Mouse (Mus musculus): ENCODE measurements around the gene Cst6. TPM values are rescaled to one million over a fixed set of nuclear protein-coding genes. Genes with fewer than 3 reads are reported as not detected.

Cst6 gene
- polyA plus RNA-seq, 1 experiment from 2014 or later: 11.1 TPM

GRCm38 (mm10) chr19:5365751-5366150 lies 16.4 kb upstream of the Cst6 start:
- Histone ChIP-seq H3K4me1 (ENCODE audit: control insufficient read depth, insufficient read depth, low read length) (peaks cover 15% of the 10 kb centered on the region), H3K9ac (ENCODE audit: low read depth, low read length) (peak overlapping the region; percentile 84), H3K9me3 (replicated peaks; ENCODE audit: control insufficient read depth, low read length, poor library complexity, severe bottlenecking) (no peaks in the 10 kb centered on the region), H3K27me3 (ENCODE audit: control insufficient read depth, insufficient read depth, low read depth, low read length) (no peaks in the 10 kb centered on the region), H3K27ac (ENCODE audit: low read length) (peak overlapping the region; percentile 94), H3K4me3 (ENCODE audit: low read depth, low read length) (peak overlapping the region; percentile 97), H3K4me2 (ENCODE audit: low read length) (peak overlapping the region; percentile 82), H3K36me3 (ENCODE audit: control insufficient read depth, insufficient read depth, low read length) (peaks cover 17% of the 10 kb centered on the region)
- WGBS: 16% methylated on average over 11 of the region's 11 CpGs
- ATAC-seq: no peak

GRCm38 (mm10) chr19:5364124-5364523 lies 14.8 kb upstream of the Cst6 start:
- 93% methylated on average over 2 of the region's 2 CpGs for WGBS

GRCm38 (mm10) chr19:5362186-5362585 lies 12.8 kb upstream of the Cst6 start:
- H3K4me3 ChIP-seq (ENCODE audit: low read depth, low read length): no peak overlapping the region
- peaks cover 5% of the 10 kb centered on the region for H3K4me1 ChIP-seq (ENCODE audit: control insufficient read depth, insufficient read depth, low read length)
- no peak overlapping the region for H3K4me2 ChIP-seq (ENCODE audit: low read length)
- H3K27me3 ChIP-seq (ENCODE audit: control insufficient read depth, insufficient read depth, low read depth, low read length): no peaks in the 10 kb centered on the region
- H3K27ac ChIP-seq (ENCODE audit: low read length): no peak overlapping the region
- H3K9ac ChIP-seq (ENCODE audit: low read depth, low read length): no peak overlapping the region
- WGBS: 90% methylated on average over 2 of the region's 2 CpGs
- ATAC-seq: no peak
- 0 out of 2 replicates have a peak, but pooled peaks cover 4% of the 10 kb centered on the region for H3K36me3 ChIP-seq (ENCODE audit: control insufficient read depth, insufficient read depth, low read length)
- no peaks in the 10 kb centered on the region for H3K9me3 ChIP-seq (replicated peaks; ENCODE audit: control insufficient read depth, low read length, poor library complexity, severe bottlenecking)

More at GRCm38 (mm10) chr19:5364124-5364523, 14.8 kb upstream of the Cst6 start:
- Histone ChIP-seq H3K36me3 (ENCODE audit: control insufficient read depth, insufficient read depth, low read length) (peaks cover 6% of the 10 kb centered on the region; the same call in 1 of the 2 replicates), H3K4me2 (ENCODE audit: low read length) (no peak overlapping the region), H3K27ac (ENCODE audit: low read length) (no peak overlapping the region), H3K9me3 (replicated peaks; ENCODE audit: control insufficient read depth, low read length, poor library complexity, severe bottlenecking) (no peaks in the 10 kb centered on the region), H3K4me1 (ENCODE audit: control insufficient read depth, insufficient read depth, low read length) (peaks cover 15% of the 10 kb centered on the region), H3K27me3 (ENCODE audit: control insufficient read depth, insufficient read depth, low read depth, low read length) (no peaks in the 10 kb centered on the region), H3K4me3 (ENCODE audit: low read depth, low read length) (no peak overlapping the region), H3K9ac (ENCODE audit: low read depth, low read length) (no peak overlapping the region)
- no peak for ATAC-seq

- Histone ChIP-seq H3K4me3 (ENCODE audit: low read depth, low read length) (no peak overlapping the region), H3K27me3 (ENCODE audit: control insufficient read depth, insufficient read depth, low read depth, low read length) (no peaks in the 10 kb centered on the region), H3K36me3 (ENCODE audit: control insufficient read depth, insufficient read depth, low read length) (no peaks in the 10 kb centered on the region), H3K9ac (ENCODE audit: low read depth, low read length) (no peak overlapping the region), H3K27ac (ENCODE audit: low read length) (no peak overlapping the region), H3K9me3 (replicated peaks; ENCODE audit: control insufficient read depth, low read length, poor library complexity, severe bottlenecking) (no peaks in the 10 kb centered on the region), H3K4me2 (ENCODE audit: low read length) (no peak overlapping the region), H3K4me1 (ENCODE audit: control insufficient read depth, insufficient read depth, low read length) (no peaks in the 10 kb centered on the region)
- WGBS: no CpG with 5 or more reads among the region's 1 CpGs
- ATAC-seq: no peak
These were observed 6.7 kb upstream of the Cst6 start for GRCm38 (mm10) chr19:5356080-5356479.

- H3K9me3 ChIP-seq (replicated peaks; ENCODE audit: control insufficient read depth, low read length, poor library complexity, severe bottlenecking): no peaks in the 10 kb centered on the region
- no peak overlapping the region for H3K27ac ChIP-seq (ENCODE audit: low read length)
- no peaks in the 10 kb centered on the region for H3K36me3 ChIP-seq (ENCODE audit: control insufficient read depth, insufficient read depth, low read length)
- no peak overlapping the region for H3K4me3 ChIP-seq (ENCODE audit: low read depth, low read length)
- no peak overlapping the region for H3K4me2 ChIP-seq (ENCODE audit: low read length)
- no peak for ATAC-seq
- 80% methylated on average over 2 of the region's 2 CpGs for WGBS
- H3K27me3 ChIP-seq (ENCODE audit: control insufficient read depth, insufficient read depth, low read depth, low read length): no peaks in the 10 kb centered on the region
- no peak overlapping the region for H3K9ac ChIP-seq (ENCODE audit: low read depth, low read length)
- peaks cover 7% of the 10 kb centered on the region for H3K4me1 ChIP-seq (ENCODE audit: control insufficient read depth, insufficient read depth, low read length)
These were observed 4.2 kb upstream of the Cst6 start for GRCm38 (mm10) chr19:5353609-5354008.

- 6% methylated on average over 34 of the region's 34 CpGs for WGBS
- H3K4me1 ChIP-seq (ENCODE audit: control insufficient read depth, insufficient read depth, low read length): peaks cover 9% of the 10 kb centered on the region
- peak overlapping the region; percentile 39 for H3K4me3 ChIP-seq (ENCODE audit: low read depth, low read length)
- peak overlapping the region; percentile 68 for H3K4me2 ChIP-seq (ENCODE audit: low read length)
- H3K9ac ChIP-seq (ENCODE audit: low read depth, low read length): peak overlapping the region; percentile 71
- H3K27ac ChIP-seq (ENCODE audit: low read length): no peak overlapping the region
- ATAC-seq: no peak
- no peaks in the 10 kb centered on the region for H3K36me3 ChIP-seq (ENCODE audit: control insufficient read depth, insufficient read depth, low read length)
- no peaks in the 10 kb centered on the region for H3K27me3 ChIP-seq (ENCODE audit: control insufficient read depth, insufficient read depth, low read depth, low read length)
- H3K9me3 ChIP-seq (replicated peaks; ENCODE audit: control insufficient read depth, low read length, poor library complexity, severe bottlenecking): no peaks in the 10 kb centered on the region
These were observed 560 bp downstream of the Cst6 start for GRCm38 (mm10) chr19:5348526-5349501.

- Histone ChIP-seq H3K4me1 (ENCODE audit: control insufficient read depth, insufficient read depth, low read length) (peaks cover 9% of the 10 kb centered on the region), H3K27me3 (ENCODE audit: control insufficient read depth, insufficient read depth, low read depth, low read length) (no peaks in the 10 kb centered on the region), H3K4me2 (ENCODE audit: low read length) (no peak overlapping the region), H3K9me3 (replicated peaks; ENCODE audit: control insufficient read depth, low read length, poor library complexity, severe bottlenecking) (no peaks in the 10 kb centered on the region), H3K27ac (ENCODE audit: low read length) (no peak overlapping the region), H3K36me3 (ENCODE audit: control insufficient read depth, insufficient read depth, low read length) (no peaks in the 10 kb centered on the region), H3K9ac (ENCODE audit: low read depth, low read length) (no peak overlapping the region; the same call in 1 of the 2 replicates), H3K4me3 (ENCODE audit: low read depth, low read length) (no peak overlapping the region)
- 87% methylated on average over 6 of the region's 6 CpGs for WGBS
- ATAC-seq: no peak
These were observed 1.3 kb downstream of the Cst6 start for GRCm38 (mm10) chr19:5348064-5348463.

GRCm38 (mm10) chr19:5345297-5346131 lies 3.9 kb downstream of the Cst6 start:
- Histone ChIP-seq H3K27ac (ENCODE audit: low read length) (no peak overlapping the region), H3K9ac (ENCODE audit: low read depth, low read length) (no peak overlapping the region), H3K4me1 (ENCODE audit: control insufficient read depth, insufficient read depth, low read length) (peaks cover 9% of the 10 kb centered on the region), H3K4me2 (ENCODE audit: low read length) (no peak overlapping the region), H3K36me3 (ENCODE audit: control insufficient read depth, insufficient read depth, low read length) (no peaks in the 10 kb centered on the region), H3K4me3 (ENCODE audit: low read depth, low read length) (no peak overlapping the region), H3K27me3 (ENCODE audit: control insufficient read depth, insufficient read depth, low read depth, low read length) (no peaks in the 10 kb centered on the region), H3K9me3 (replicated peaks; ENCODE audit: control insufficient read depth, low read length, poor library complexity, severe bottlenecking) (no peaks in the 10 kb centered on the region)
- 76% methylated on average over 6 of the region's 6 CpGs for WGBS
- no peak for ATAC-seq

Measured in midbrain, embryonic 16.5 days (tissue).